Mouse (Mus musculus) limb, embryonic 10.5 days (tissue): ENCODE results near the gene Anp32e. TPM values are rescaled to one million over a fixed set of nuclear protein-coding genes. Genes with fewer than 3 reads are reported as not detected.
"Not testable (repeated sequence)": the region's sequence is repeated elsewhere in the genome, so short reads cannot be mapped to it uniquely, and the experiment has no call there.

Experiments used
- DNase-seq: peaks from one replicate; pipeline ENCODE4 v3.0.0-alpha.2; 2017; ENCODE audit warnings: low spot score
- H3K27ac ChIP-seq: fragments of 300-500 bp; sonication (generic); 2 replicates; pipeline ENCODE4 v1.5.1; 2016; ENCODE audit warnings: mild to moderate bottlenecking
- H3K27me3 ChIP-seq: fragments of 300-500 bp; sonication (generic); 2 replicates; pipeline ENCODE4 v1.6.1; 2016; ENCODE audit warnings: low read depth, mild to moderate bottlenecking; ENCODE audit not compliant: poor library complexity, severe bottlenecking
- H3K36me3 ChIP-seq: fragments of 300-500 bp; sonication (generic); 2 replicates; pipeline ENCODE4 v1.6.1; 2016; ENCODE audit warnings: mild to moderate bottlenecking, moderate library complexity
- H3K4me1 ChIP-seq: fragments of 300-500 bp; sonication (generic); 2 replicates; pipeline ENCODE4 v1.6.1; 2016
- H3K4me3 ChIP-seq: fragments of 300-500 bp; sonication (generic); 2 replicates; pipeline ENCODE4 v1.5.1; 2016; ENCODE audit warnings: mild to moderate bottlenecking, moderate library complexity
- H3K9me3 ChIP-seq: fragments of 300-500 bp; sonication (generic); replicated peaks from 2 replicates; pipeline ENCODE4 v1.6.1; 2016; ENCODE audit warnings: mild to moderate bottlenecking
- WGBS: fragments of 180-500 bp; shearing (Covaris S2); methylation state at CpG from one replicate; pipeline ENCODE4 v1.1.7; 2016; 5-methylcytosine and 5-hydroxymethylcytosine counted together
- polyA plus RNA-seq: library from polyadenylated mRNA; unstranded; fragments of >200 nt; fragmentation: Nextera tagmentation; extraction: Ambion mirVana; gene quantifications from 2 replicates; pipeline ENCODE4 v1.2.1, GENCODE M21; 2016

Gene Anp32e
- polyA plus RNA-seq: 344 and 367 TPM in 2 replicates

GRCm38 (mm10) chr3:95928658-95929503 is at the start of gene Anp32e:
TSS of gene Anp32e (plus strand) at chr3:95929246.
- Histone ChIP-seq H3K27ac (peak within 1 kb of the TSS; percentile 96), H3K4me3 (peak within 1 kb of the TSS; percentile 95), H3K27me3 (no peaks in the 10 kb centered on the region), H3K4me1 (peaks cover 10% of the 10 kb centered on the region; the same call in 1 of the 2 replicates), H3K9me3 (no peaks in the 10 kb centered on the region), H3K36me3 (peaks cover 21% of the 10 kb centered on the region)
- WGBS: under 1% methylated on average over 49 of the region's 49 CpGs
- peak; percentile 96 for DNase-seq

GRCm38 (mm10) chr3:95881979-95882815 is 46.8 kb upstream of the Anp32e start, which contains the start of gene Ciart:
TSS of gene Ciart (minus strand) at chr3:95882251.
- Histone ChIP-seq H3K27me3 (no peaks in the 10 kb centered on the region), H3K27ac (peak within 1 kb of the TSS; percentile 75), H3K36me3 (no peaks in the 10 kb centered on the region), H3K4me3 (peak within 1 kb of the TSS; percentile 64), H3K4me1 (peaks cover 20% of the 10 kb centered on the region), H3K9me3 (no peaks in the 10 kb centered on the region)
- peak; percentile 94 for DNase-seq
- WGBS: under 1% methylated on average over 66 of the region's 66 CpGs

DNA sequence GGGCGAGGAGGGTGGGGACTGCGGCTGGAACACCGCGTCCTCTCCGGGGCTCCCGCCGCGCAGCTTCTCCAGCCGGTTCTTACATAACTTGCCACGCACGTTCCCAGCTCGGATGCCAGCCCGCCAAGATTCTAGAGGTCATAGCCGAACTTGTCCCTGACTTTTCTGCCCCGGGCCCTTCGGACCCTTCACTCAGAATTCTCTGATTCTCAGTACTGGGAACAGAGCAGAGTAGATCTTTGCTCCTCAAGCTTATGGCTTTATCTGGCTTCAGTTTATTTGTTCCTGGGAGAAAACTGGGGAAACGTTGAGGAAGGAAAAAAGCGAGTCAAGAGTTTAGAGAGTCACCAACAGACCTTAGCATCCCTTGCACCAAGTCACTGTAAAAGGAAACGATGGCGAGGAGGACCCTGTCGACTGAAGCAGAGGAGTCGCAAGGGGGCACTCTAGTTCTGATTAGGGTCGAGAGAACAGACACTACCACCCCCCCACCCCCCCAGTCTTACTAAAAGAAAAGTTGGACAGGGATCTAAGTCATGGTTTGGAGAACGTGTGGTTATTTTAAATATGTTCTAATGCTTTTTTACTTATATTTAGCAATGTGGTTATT is 46.1 kb upstream of the Anp32e start:
- Histone ChIP-seq H3K4me1 (peaks cover 20% of the 10 kb centered on the region), H3K27me3 (no peaks in the 10 kb centered on the region), H3K9me3 (no peaks in the 10 kb centered on the region), H3K36me3 (no peaks in the 10 kb centered on the region), H3K4me3 (peak overlapping the region; percentile 64), H3K27ac (peak overlapping the region; percentile 75)
- DNase-seq: peak; percentile 49
- 2% methylated on average over 24 of the region's 24 CpGs for WGBS

DNA sequence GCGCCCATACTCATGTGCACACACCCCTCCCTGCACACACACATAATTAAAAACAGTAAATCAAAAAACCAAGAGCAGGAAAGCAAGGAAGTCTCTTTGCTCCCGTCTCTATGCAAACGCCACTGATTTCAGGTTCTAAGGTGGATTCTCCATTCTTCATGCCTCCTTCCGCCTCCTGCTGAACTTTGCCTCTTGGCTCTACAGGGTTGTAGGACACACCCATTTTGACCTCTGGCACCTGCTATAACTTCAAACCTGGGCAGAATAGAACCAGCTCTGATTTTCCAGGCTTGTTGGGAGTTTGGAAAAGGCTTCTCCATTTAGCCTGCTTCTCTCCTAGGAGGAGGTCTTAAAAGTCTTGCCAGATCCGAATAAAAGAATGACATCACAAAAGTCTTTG is 44.6 kb upstream of the Anp32e start:
- 65% methylated on average over 5 of the region's 5 CpGs for WGBS

GRCm38 (mm10) chr3:95887596-95887995 is 41.5 kb upstream of the Anp32e start:
- Histone ChIP-seq H3K27ac (no peak overlapping the region; the same call in 1 of the 2 replicates), H3K36me3 (no peaks in the 10 kb centered on the region), H3K9me3 (no peaks in the 10 kb centered on the region), H3K27me3 (no peaks in the 10 kb centered on the region), H3K4me3 (no peak overlapping the region), H3K4me1 (peaks cover 32% of the 10 kb centered on the region)
- DNase-seq: no peak
- WGBS: 84% methylated on average over 4 of the region's 4 CpGs

More for the DNA sequence above, 44.6 kb upstream of the Anp32e start:
- Histone ChIP-seq H3K9me3 (no peaks in the 10 kb centered on the region), H3K4me1 (peaks cover 22% of the 10 kb centered on the region), H3K27me3 (no peaks in the 10 kb centered on the region), H3K4me3 (no peak overlapping the region), H3K27ac (no peak overlapping the region), H3K36me3 (no peaks in the 10 kb centered on the region)
- DNase-seq: no peak

DNA sequence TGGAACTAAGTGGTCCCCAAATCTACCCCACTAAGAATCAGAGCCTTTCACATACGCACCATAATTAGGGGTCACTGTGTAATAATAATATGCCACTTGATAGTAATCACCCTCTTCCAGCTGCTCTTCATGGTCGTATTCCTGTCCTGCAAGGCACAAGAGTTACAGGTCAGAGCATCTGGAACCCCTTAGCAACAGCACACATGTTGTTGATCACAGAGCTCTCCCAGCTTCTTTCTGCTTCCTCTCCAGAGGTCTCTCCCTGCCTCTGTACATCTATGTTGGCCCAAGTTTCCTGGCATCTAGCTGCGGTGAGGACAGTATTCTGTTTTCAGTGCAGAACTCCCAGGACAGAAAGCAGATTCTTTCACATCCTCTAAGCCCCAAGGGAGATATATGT is 39.4 kb upstream of the Anp32e start:
- peak overlapping the region; percentile 66 for H3K27ac ChIP-seq
- no peaks in the 10 kb centered on the region for H3K27me3 ChIP-seq
- no peak overlapping the region for H3K4me3 ChIP-seq
- WGBS: 17% methylated on average over 3 of the region's 3 CpGs
- H3K9me3 ChIP-seq: no peaks in the 10 kb centered on the region
- H3K4me1 ChIP-seq: peaks cover 39% of the 10 kb centered on the region
- peak; percentile 71 for DNase-seq
- no peaks in the 10 kb centered on the region for H3K36me3 ChIP-seq

DNA sequence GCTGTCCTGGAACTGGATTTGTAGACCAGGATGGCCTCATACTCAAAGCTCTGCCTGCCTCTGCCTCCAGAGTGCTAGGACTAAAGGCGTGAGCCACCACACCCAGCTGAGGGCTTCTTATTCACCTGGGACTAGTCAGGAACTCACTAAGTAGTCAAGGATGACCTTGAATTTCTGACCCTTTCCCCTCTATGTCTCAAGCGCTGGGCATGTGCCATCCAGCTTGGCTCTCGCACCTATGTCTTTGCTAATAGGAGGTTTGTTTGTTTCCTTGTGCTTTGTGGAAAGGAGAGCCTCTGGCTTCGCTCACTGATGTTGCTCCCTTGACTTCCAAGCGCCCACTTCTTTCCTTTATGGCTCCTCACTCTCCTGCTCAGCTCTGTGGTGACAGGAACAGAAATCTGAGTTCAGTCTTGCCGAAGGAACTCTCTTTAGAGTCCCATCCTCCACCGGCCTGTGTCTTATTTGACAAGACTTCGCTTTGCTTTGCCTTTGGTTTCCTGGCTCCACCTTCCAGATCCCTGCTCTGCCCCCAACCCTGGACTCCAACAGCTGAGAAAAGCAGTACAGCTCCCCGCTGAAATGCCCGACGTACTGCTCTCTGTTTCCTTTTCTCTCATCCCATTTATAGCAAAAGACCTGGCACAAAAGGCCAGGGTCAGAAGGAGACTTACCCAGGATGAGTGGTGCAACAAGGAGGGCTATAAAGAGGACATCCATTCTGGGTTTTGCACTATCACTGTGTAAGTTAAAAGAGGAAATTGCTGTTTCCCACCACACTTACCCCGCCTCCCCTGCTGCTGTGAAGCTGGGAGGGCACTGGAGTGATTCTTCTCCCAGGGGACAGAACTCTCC is 37.6 kb upstream of the Anp32e start, which contains the start of gene BC028528:
BC028528 (minus strand) TSS at position 795 of the 855 bp plus-strand sequence.
- DNase-seq: peak; percentile 44
- 21% methylated on average over 12 of the region's 12 CpGs for WGBS
- H3K4me3 ChIP-seq: peak within 1 kb of the TSS; percentile 39
- H3K9me3 ChIP-seq: no peaks in the 10 kb centered on the region
- H3K36me3 ChIP-seq: peaks cover 5% of the 10 kb centered on the region; the same call in 1 of the 2 replicates
- peaks cover 50% of the 10 kb centered on the region for H3K4me1 ChIP-seq
- peak within 1 kb of the TSS; percentile 78 for H3K27ac ChIP-seq
- H3K27me3 ChIP-seq: no peaks in the 10 kb centered on the region

GRCm38 (mm10) chr3:95892066-95893052 is 36.7 kb upstream of the Anp32e start:
- Histone ChIP-seq H3K4me1 (peaks cover 50% of the 10 kb centered on the region), H3K27me3 (no peaks in the 10 kb centered on the region), H3K36me3 (peaks cover 6% of the 10 kb centered on the region; the same call in 1 of the 2 replicates), H3K4me3 (peak overlapping the region; percentile 39), H3K9me3 (no peaks in the 10 kb centered on the region), H3K27ac (peak overlapping the region; percentile 78)
- no peak for DNase-seq
- 35% methylated on average over 11 of the region's 11 CpGs for WGBS

GRCm38 (mm10) chr3:95893126-95893525 is 35.9 kb upstream of the Anp32e start:
- Histone ChIP-seq H3K27me3 (no peaks in the 10 kb centered on the region), H3K36me3 (peaks cover 14% of the 10 kb centered on the region), H3K4me3 (peak overlapping the region; percentile 77), H3K9me3 (no peaks in the 10 kb centered on the region), H3K27ac (peak overlapping the region; percentile 78), H3K4me1 (peaks cover 50% of the 10 kb centered on the region)
- 11% methylated on average over 7 of the region's 7 CpGs for WGBS
- peak; percentile 39 for DNase-seq

- Histone ChIP-seq H3K4me1 (peaks cover 50% of the 10 kb centered on the region), H3K36me3 (peaks cover 20% of the 10 kb centered on the region), H3K27ac (peak within 1 kb of the TSS; percentile 78), H3K4me3 (peak within 1 kb of the TSS; percentile 77)
- peak; percentile 92 for DNase-seq
- H3K9me3 ChIP-seq, H3K27me3 ChIP-seq: not testable (repeated sequence)
- WGBS: under 1% methylated on average over 30 of the region's 43 CpGs
Observed at GRCm38 (mm10) chr3:95893606-95894316, 35.3 kb upstream of the Anp32e start, which contains the start of gene Aph1a. TSS of gene Aph1a (plus strand) at chr3:95893969.
